12 mouse cellular contexts compared by ENCODE assay signal in the genomic region with DNA sequence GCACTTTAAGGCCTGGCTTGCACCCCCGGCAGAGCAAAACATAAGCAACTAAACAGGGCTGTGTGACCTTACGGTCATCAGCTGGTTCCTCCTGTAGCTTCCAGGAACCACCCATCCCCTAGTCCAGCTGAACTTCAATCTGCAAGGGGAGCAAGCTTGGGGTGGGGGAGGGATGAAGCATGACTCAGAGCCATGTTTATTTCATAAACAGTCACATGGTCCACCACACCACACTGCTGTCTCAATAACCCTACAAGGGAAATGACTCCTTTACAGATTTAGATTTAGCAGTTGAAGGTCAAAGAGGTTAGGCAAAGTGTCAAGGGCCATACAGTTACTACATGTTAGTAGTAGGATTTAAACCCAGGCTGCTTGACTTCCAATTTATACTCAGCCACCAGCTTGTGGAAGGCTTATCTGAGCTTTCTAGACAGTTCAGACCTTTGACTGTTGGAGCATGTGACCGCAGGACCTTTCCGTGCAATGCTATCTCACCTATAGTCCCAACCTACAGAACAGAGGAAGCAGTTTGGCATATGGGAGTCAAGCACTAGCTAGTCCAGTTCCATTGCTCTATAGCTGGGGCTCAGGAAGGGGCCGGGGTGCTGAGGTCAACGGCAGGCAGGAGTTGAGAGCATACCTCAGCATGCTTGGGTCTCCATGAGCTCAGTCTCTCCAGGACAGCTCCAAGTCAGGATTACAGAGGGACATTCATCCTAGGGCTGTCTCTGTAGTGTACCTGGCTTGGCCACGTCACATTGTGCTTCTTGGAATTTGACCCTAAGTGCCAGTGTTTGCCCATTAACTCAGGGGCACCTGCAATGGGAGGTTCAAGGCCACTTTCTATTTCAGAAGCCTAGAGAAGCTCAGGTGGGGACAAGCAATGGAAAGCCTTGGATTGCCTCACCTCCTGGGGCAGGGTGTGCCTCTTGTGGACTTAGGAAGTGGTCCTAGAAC. TPM values are rescaled to one million over a fixed set of nuclear protein-coding genes. Genes with fewer than 3 reads are reported as not detected.
A peak's percentile ranks its signal among the peaks of the same experiment; 100 is the strongest.
DNase-seq lines count a peak whose midpoint lies in the region; ATAC-seq and TF ChIP-seq lines count a peak whose summit lies in the region.
"Had no signal": no experiment of that assay in that cellular context is flagged by ENCODE, and none has a peak within 500 bp of the region (broad histone marks: within the 10 kb centered on the region; RNA-seq: fewer than 3 reads in every experiment).

No protein-coding gene starts in this region.

- H3K27ac ChIP-seq in lung, embryonic 14.5 days (ENCODE audit: low read depth): no peak overlapping the region
- H3K27ac ChIP-seq in intestine, postnatal 0 days (ENCODE audit: low read depth, low read length): peak overlapping the region; percentile 91
- no peak overlapping the region for H3K27ac ChIP-seq in midbrain, embryonic 15.5 days
- no peak overlapping the region for H3K27ac ChIP-seq in layer of hippocampus, adult 2 months
- H3K27ac ChIP-seq: embryonic facial prominence, embryonic 15.5 days; limb, embryonic 15.5 days had no signal

- ATAC-seq in lung, embryonic 14.5 days (ENCODE audit: insufficient read depth): no peak
- ATAC-seq in intestine, postnatal 0 days: peak; percentile 91
- no peak for ATAC-seq in midbrain, embryonic 15.5 days (replicated peaks)

- no peak for TF ChIP-seq POLR2A in lung, adult 2 months (IDR thresholded peaks at IDR 0.05; ENCODE audit: borderline replicate concordance, extremely low read depth, low read depth, low read length)

- peak; percentile 34 for DNase-seq in lung, embryonic 14.5 days
- no peak for DNase-seq in lung, adult 2 months
- DNase-seq in lung, postnatal 4 days: peak; percentile 53 to 58
- peak; percentile 80 for DNase-seq in yolk sac, embryonic 10.5 days (ENCODE audit: low spot score)
- no peak for DNase-seq in right cerebral cortex, adult 2 months (ENCODE audit: low spot score in 2 of 2)
- DNase-seq in layer of hippocampus, adult 2 months (ENCODE audit: low spot score in 2 of 2): no peak
- DNase-seq: cerebellum, adult 9-11 months had no signal

- 0 out of 2 replicates have a peak, but pooled peaks cover 5% of the 10 kb centered on the region for H3K4me1 ChIP-seq in lung, embryonic 14.5 days (ENCODE audit: insufficient read depth)
- 0 out of 2 replicates have a peak, but pooled peaks cover 9% of the 10 kb centered on the region for H3K4me1 ChIP-seq in lung, adult 2 months (ENCODE audit: control insufficient read depth, insufficient read depth, low read length)
- 0 out of 2 replicates have a peak, but pooled peaks cover 4% of the 10 kb centered on the region for H3K4me1 ChIP-seq in intestine, postnatal 0 days (replicated peaks; ENCODE audit: control insufficient read depth, insufficient read depth, low read length)
- H3K4me1 ChIP-seq in midbrain, embryonic 15.5 days: no peaks in the 10 kb centered on the region

- H3K27me3 ChIP-seq in lung, embryonic 14.5 days (ENCODE audit: insufficient read depth, low read length): no peaks in the 10 kb centered on the region
- no peaks in the 10 kb centered on the region for H3K27me3 ChIP-seq in intestine, postnatal 0 days (replicated peaks; ENCODE audit: control insufficient read depth, insufficient read depth, low read length)
- no peaks in the 10 kb centered on the region for H3K27me3 ChIP-seq in midbrain, embryonic 15.5 days (replicated peaks)
- H3K27me3 ChIP-seq: embryonic facial prominence, embryonic 15.5 days; limb, embryonic 15.5 days had no signal

- H3K9me3 ChIP-seq in lung, embryonic 14.5 days (ENCODE audit: low read depth, low read length): no peaks in the 10 kb centered on the region
- H3K9me3 ChIP-seq in intestine, postnatal 0 days (ENCODE audit: control insufficient read depth): no peaks in the 10 kb centered on the region
- no peaks in the 10 kb centered on the region for H3K9me3 ChIP-seq in midbrain, embryonic 15.5 days
- H3K9me3 ChIP-seq: embryonic facial prominence, embryonic 15.5 days; limb, embryonic 15.5 days had no signal

- 60% methylated on average over 7 of the region's 7 CpGs for WGBS in lung, embryonic 14.5 days
- WGBS in lung, adult 2 months: 74% methylated on average over 7 of the region's 7 CpGs
- WGBS in intestine, postnatal 0 days: 43% methylated on average over 7 of the region's 7 CpGs
- WGBS in midbrain, embryonic 15.5 days: 91% methylated on average over 7 of the region's 7 CpGs

- H3K9ac ChIP-seq in lung, embryonic 14.5 days: no peak overlapping the region
- no peak overlapping the region for H3K9ac ChIP-seq in intestine, postnatal 0 days (ENCODE audit: low read depth, low read length)
- no peak overlapping the region for H3K9ac ChIP-seq in midbrain, embryonic 15.5 days
- H3K9ac ChIP-seq: embryonic facial prominence, embryonic 15.5 days; limb, embryonic 15.5 days had no signal

- no peak overlapping the region for H3K4me3 ChIP-seq in lung, embryonic 14.5 days (ENCODE audit: low read depth, low read length)
- no peak overlapping the region for H3K4me3 ChIP-seq in lung, adult 2 months (replicated peaks; ENCODE audit: extremely low read depth, low read depth, low read length)
- H3K4me3 ChIP-seq in intestine, postnatal 0 days (ENCODE audit: low read depth, low read length): no peak overlapping the region
- H3K4me3 ChIP-seq in midbrain, embryonic 15.5 days: no peak overlapping the region
- no peak overlapping the region for H3K4me3 ChIP-seq in layer of hippocampus, adult 2 months
- H3K4me3 ChIP-seq: embryonic facial prominence, embryonic 15.5 days; limb, embryonic 15.5 days had no signal

- no peaks in the 10 kb centered on the region for H3K36me3 ChIP-seq in lung, embryonic 14.5 days (ENCODE audit: insufficient read depth)
- no peaks in the 10 kb centered on the region for H3K36me3 ChIP-seq in intestine, postnatal 0 days (ENCODE audit: control insufficient read depth, insufficient read depth)
- H3K36me3 ChIP-seq in midbrain, embryonic 15.5 days (replicated peaks): no peaks in the 10 kb centered on the region
- H3K36me3 ChIP-seq: embryonic facial prominence, embryonic 15.5 days; limb, embryonic 15.5 days had no signal

- H3K4me2 ChIP-seq in lung, embryonic 14.5 days: no peak overlapping the region
- H3K4me2 ChIP-seq in intestine, postnatal 0 days (replicated peaks; ENCODE audit: low read depth): peak overlapping the region; percentile 1; the same call in 1 of the 2 replicates
- no peak overlapping the region for H3K4me2 ChIP-seq in midbrain, embryonic 15.5 days
- H3K4me2 ChIP-seq: embryonic facial prominence, embryonic 15.5 days; heart, embryonic 11.5 days; limb, embryonic 15.5 days had no signal

- TF ChIP-seq CTCF in lung, embryonic 14.5 days (IDR thresholded peaks at IDR 0.05; ENCODE audit: low read depth): no peak
- no peak for TF ChIP-seq CTCF in lung, adult 2 months (IDR thresholded peaks at IDR 0.05; ENCODE audit: insufficient read depth, low read length)
- TF ChIP-seq CTCF in intestine, postnatal 0 days (IDR thresholded peaks at IDR 0.05; ENCODE audit: low read depth): no peak
- no peak for TF ChIP-seq CTCF in layer of hippocampus, adult 2 months (conservative IDR thresholded peaks at IDR 0.05)

RNA-seq across cellular contexts. Expression of gene Snn, which starts 58.8 kb away (rescaled TPM):
- polyA plus RNA-seq in lung, embryonic 14.5 days (2014; fragmentation: Nextera tagmentation; extraction: Ambion mirVana): 56.7 and 57.7 TPM in 2 replicates
- polyA plus RNA-seq in lung, adult 2 months (2012; rRNA removed): 41.8 and 50.6 TPM in 2 replicates
- 8.2 and 8.9 TPM in 2 replicates for polyA plus RNA-seq in intestine, postnatal 0 days (2015; fragmentation: Nextera tagmentation; extraction: Ambion mirVana)
- polyA plus RNA-seq in midbrain, embryonic 15.5 days (2015; fragmentation: Nextera tagmentation; extraction: Ambion mirVana): 135 TPM in 2 replicates
- 100 to 1,000 TPM; 171 TPM for total RNA-seq in layer of hippocampus, adult 2 months (2021)

Comparison
In these comparisons a context has a peak if more than half of its experiments do, and no peak if none do; other contexts are left out.
1. DNase-seq: peak in lung, embryonic 14.5 days (single experiment), lung, postnatal 4 days (2 of 2) and yolk sac, embryonic 10.5 days (single experiment); none in lung, adult 2 months (single experiment), right cerebral cortex, adult 2 months (0 of 2) and layer of hippocampus, adult 2 months (0 of 2).